Mouse (Mus musculus) layer of hippocampus, adult 8-10 months (tissue): ENCODE data around the gene Mtg2. TPM values are rescaled to one million over a fixed set of nuclear protein-coding genes. Genes with fewer than 3 reads are reported as not detected.

Experiments used
- DNase-seq, 2 experiments: peaks; one replicate each; pipeline ENCODE4 v3.0.0; 2022; ENCODE audit warnings: low spot score in 2 of 2
- total RNA-seq, 4 experiments: library from RNA; stranded (reverse); gene quantifications; 2 replicates each; pipeline ENCODE4 v1.2.4; 2022

Gene Mtg2
- total RNA-seq, 4 experiments from 2014 or later, result 15.6 to 25.8 (median 19.3) TPM

GRCm38 (mm10) chr2:180104659-180105377 lies 34.4 kb downstream of the Mtg2 start:
- no peak for DNase-seq

- DNase-seq, result no peak
These were observed 35.2 kb downstream of the Mtg2 start for GRCm38 (mm10) chr2:180105441-180106190.

GRCm38 (mm10) chr2:180107081-180107480 lies 36.7 kb downstream of the Mtg2 start:
- no peak for DNase-seq

- DNase-seq, result no peak
These were observed 37.9 kb downstream of the Mtg2 start for GRCm38 (mm10) chr2:180108285-180108684.

DNA sequence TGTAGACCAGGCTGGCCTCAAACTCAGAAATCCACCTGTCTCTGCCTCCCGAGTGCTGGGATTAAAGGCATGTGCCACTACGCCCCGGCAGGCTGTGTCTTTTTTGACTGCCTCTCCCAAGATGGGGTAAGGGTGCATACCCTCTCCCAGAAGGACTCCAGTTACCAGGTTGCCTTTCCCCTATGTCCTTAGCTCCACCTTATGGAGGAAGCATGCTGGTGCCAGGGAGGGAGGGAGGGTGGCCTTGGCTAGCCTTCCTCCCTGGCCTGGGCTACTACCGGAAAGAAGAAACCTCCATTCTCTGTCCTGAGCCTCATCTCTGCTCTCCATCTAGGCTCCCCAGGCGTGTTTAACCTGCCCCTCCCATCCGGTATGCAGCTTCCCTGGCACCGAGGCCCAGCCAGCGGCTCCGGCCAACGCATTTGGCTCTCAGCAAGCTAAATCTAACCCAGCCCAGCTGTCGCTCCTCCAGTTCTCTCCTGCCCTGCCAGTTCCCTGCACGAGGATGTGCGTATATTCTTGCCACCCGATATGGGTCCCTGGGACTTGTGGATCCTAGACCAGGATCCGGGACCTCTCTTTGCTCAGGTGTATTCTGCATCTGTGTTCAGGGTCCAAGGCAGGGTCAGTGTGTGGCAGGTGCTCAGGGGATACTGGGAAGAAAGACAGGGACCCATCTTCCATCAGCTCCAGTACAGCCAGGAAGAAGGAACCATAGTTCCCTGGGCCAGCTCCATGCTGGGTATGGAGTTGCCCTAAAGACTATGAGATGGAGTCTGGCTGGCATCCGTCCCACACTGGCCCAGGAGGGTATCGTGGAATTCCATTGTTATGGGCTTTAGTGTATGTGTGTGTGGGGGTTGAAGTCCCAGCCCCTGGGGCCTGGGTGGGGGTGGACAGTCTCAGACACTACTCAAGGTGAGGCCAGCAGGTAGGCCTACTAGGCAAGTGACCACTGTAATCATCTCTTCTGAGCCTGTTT lies 43.8 kb downstream of the Mtg2 start:
- DNase-seq, result peak; percentile 73 to 75

GRCm38 (mm10) chr2:180115279-180115678 lies 44.9 kb downstream of the Mtg2 start:
- no peak for DNase-seq

- no peak for DNase-seq
These were observed 45.7 kb downstream of the Mtg2 start for GRCm38 (mm10) chr2:180116081-180116493.

DNA sequence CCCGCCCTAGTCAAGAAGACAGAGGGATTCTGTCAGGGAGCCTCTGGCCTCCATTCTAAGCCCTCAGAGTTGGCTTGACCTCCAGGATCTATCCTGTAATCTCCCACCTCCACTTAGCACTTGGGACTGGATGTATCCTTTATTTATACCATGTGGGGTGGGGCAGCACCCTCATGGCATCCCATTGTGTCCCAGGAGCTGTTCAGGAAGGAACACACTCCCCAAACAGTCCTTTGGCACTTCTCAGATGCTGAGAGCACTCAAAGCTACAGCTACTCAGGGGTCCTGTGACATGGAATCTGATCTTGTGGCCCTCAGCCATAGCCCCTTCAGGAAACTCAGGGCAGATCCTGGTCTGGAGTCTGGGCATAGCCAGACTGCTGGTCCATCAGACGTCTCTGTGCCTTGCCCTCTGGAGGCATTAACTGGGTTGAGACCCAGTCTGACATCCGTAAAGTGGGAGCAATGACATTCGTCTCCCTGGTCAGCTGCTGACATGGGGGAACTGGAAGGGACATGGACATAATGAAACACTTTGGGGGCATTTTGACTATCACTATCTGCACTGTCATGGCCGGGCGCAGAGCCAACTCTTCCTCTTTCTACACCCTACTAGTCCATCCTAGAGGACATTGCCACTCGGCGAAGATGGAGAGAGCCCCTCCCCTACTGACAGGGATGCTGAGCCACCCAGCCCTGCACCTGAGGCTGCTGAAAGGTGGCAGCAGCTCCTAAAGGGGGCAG lies 46.5 kb downstream of the Mtg2 start:
- DNase-seq, result no peak

DNA sequence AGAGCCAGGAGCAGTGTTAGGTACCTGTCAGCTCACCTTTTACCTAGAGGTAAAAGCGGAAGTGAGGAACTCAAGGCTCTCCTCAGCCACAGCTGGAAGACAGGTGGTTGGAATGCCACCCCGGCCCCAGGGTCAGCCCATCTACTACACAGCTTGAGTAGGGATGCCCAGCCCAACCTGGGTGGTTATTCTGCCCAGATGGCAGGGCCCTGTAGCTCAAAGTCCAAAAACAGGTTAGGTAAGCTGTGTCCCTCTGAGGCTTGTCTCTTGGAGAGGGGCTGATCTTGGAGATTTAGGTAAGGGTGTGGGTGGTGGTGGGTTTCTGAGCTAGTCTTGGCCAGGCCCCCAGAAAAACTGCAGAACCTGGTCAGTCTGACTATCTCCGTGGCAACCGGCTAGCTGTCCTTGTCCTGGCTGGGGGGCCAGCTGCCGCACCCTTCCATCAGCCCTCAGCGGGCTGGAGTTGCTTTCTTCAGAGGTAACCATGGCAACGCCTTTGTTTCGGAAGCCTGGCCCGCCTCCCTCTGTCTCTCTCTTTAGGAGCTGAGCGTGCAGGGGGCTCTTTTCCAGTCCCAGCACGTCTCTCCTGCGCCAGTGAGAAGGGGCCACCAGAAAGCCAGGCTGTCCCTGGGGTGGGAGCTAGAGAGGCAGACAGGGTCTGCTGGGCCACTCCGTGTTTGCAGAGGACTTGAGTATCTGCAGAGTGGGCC lies 47.3 kb downstream of the Mtg2 start:
- DNase-seq, result no peak

DNA sequence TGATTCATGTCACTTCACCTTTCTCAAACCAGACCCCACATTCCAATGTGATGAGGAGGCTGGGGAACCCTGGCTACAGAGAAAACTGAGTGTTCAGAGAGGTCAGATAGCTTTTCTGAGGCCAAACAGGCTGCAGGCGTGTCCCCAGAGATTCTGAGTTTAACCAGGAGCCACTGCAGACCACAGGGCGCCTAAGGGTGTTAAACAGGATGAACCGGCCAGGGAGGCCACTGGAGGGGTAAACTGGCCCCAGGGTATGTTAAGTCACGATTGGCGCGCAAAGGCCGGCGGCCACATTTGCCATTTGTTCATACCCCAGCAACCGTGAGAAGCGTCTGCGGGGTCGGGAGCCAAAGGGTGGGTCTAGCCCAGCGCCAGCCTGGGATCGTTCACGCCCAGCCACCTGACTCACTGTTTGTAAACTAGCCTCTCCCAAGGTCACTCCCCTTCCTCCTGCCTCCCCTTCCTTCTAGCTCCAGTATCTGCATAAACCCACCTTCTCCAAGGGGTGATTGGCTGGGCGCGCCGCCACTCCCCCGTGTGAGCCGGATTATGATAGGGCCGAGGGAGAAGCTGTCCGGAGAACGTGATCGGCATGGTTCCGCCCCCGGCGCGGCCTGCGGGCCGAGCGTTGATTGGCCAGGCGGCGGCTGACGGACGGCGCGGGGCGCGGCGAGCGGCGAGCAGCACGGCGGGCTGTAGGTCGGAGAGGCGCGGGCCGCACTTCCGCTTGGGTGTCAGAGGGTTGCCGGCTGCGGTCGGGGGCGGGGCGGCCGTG lies 48.5 kb downstream of the Mtg2 start, which contains the start of gene Osbpl2:
Osbpl2 (plus strand) TSS at position 646 of the 778 bp plus-strand sequence.
- DNase-seq, result peak; percentile 99 to 100

GRCm38 (mm10) chr2:180119439-180120291 lies 49.3 kb downstream of the Mtg2 start:
- no peak for DNase-seq

GRCm38 (mm10) chr2:180120292-180120761 lies 49.9 kb downstream of the Mtg2 start:
- DNase-seq, result no peak

- no peak for DNase-seq
These were observed 53.8 kb downstream of the Mtg2 start for GRCm38 (mm10) chr2:180124192-180124591.

DNA sequence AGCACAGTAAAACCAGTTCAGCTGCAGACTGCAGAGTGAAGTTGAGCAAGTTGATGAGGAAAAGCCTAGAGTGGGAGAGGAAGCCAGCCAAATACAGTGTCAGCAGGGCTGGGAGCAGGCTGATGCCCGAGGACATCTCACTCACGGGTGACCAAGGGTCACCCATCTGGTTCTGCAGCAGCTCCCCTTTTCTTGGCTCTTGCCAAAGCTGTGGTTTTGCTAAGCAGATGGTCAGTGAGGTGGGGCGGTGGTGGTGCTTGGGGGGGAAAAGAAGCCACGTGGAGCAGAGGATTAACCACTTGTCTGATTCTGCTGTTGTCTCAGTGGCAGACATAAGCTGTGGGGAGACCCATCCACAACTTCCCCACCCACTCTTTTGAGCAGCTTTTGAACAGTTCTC lies 55.8 kb downstream of the Mtg2 start:
- no peak for DNase-seq

DNA sequence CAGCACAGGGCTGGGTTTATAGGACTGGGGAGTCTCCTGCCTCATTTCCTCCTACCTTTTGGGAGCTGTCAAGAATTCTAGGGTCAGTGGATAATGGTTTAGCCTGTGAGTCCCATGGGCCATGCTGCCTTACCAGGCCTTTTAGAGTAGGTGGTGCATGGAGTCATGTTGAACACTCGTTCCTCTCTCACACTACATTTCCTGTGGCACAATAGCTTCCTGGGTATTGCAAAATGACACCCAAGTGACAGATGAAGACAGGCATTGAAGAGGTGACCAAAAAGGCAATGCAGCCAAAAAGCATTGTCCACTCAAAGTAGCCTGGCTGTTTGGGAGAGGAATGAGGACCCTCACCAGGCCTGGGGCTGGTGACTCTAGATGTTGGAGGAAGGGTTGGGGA lies 57.3 kb downstream of the Mtg2 start:
- no peak for DNase-seq

- DNase-seq, result no peak
These were observed 62.8 kb downstream of the Mtg2 start for GRCm38 (mm10) chr2:180133231-180133630.

- DNase-seq, result no peak
These were observed 63.5 kb downstream of the Mtg2 start for GRCm38 (mm10) chr2:180133911-180134310.

DNA sequence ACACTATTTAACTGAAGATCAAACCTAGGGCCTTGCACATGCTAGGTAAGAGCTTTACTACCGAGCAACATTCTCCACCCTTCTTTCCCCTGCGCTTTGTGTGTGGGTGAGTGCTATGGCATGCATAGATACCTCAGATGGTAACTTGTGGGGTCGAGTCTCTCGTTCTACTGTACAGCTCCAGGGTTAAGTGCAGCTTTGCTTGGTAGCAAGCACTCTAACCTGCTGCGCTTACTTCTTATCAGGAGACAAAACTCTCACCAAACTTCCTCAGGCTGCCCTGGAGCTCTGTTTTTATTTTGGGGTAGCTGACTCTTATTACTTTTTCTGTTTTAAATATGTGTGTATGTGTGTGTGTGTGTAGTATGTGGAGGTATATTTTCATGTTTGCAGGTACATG lies 65.0 kb downstream of the Mtg2 start:
- no peak for DNase-seq
